Mouse (Mus musculus) spleen, adult 12 weeks (tissue): Measurements from ENCODE around the gene Htr5b.

Source experiments
- DNase-seq: peaks from one replicate; pipeline ENCODE4 v3.0.0; 2022; ENCODE audit warnings: low spot score

Gene Htr5b

GRCm38 (mm10) chr1:121486803-121487202 is 41.5 kb downstream of the Htr5b start:
- no peak for DNase-seq

- no peak for DNase-seq
Observed at GRCm38 (mm10) chr1:121483091-121483490, 45.2 kb downstream of the Htr5b start.

GRCm38 (mm10) chr1:121479403-121479802 is 48.9 kb downstream of the Htr5b start:
- no peak for DNase-seq

- no peak for DNase-seq
Observed at GRCm38 (mm10) chr1:121478284-121478980, 49.8 kb downstream of the Htr5b start.

GRCm38 (mm10) chr1:121477716-121478115 is 50.5 kb downstream of the Htr5b start:
- DNase-seq, result no peak

GRCm38 (mm10) chr1:121471503-121471902 is 56.8 kb downstream of the Htr5b start:
- no peak for DNase-seq

- DNase-seq, result no peak
Observed at GRCm38 (mm10) chr1:121468271-121468670, 60.0 kb downstream of the Htr5b start.

- no peak for DNase-seq
Observed at GRCm38 (mm10) chr1:121466276-121466675, 62.0 kb downstream of the Htr5b start.

GRCm38 (mm10) chr1:121463806-121464205 is 64.5 kb downstream of the Htr5b start:
- no peak for DNase-seq

GRCm38 (mm10) chr1:121462643-121463042 is 65.6 kb downstream of the Htr5b start:
- no peak for DNase-seq

GRCm38 (mm10) chr1:121461895-121462294 is 66.4 kb downstream of the Htr5b start:
- peak; percentile 12 for DNase-seq

- no peak for DNase-seq
Observed at GRCm38 (mm10) chr1:121460077-121460476, 68.2 kb downstream of the Htr5b start.
